Mouse (Mus musculus): ENCODE measurements around the gene Trpm4. TPM values are rescaled to one million over a fixed set of nuclear protein-coding genes. Genes with fewer than 3 reads are reported as not detected.
A peak's percentile ranks its signal among the peaks of the same experiment; 100 is the strongest.
"Not testable (repeated sequence)": the region's sequence is repeated elsewhere in the genome, so short reads cannot be mapped to it uniquely, and the experiment has no call there.

The Trpm4 gene
- polyA plus RNA-seq, 1 experiment from 2014 or later = 8.2 TPM

DNA sequence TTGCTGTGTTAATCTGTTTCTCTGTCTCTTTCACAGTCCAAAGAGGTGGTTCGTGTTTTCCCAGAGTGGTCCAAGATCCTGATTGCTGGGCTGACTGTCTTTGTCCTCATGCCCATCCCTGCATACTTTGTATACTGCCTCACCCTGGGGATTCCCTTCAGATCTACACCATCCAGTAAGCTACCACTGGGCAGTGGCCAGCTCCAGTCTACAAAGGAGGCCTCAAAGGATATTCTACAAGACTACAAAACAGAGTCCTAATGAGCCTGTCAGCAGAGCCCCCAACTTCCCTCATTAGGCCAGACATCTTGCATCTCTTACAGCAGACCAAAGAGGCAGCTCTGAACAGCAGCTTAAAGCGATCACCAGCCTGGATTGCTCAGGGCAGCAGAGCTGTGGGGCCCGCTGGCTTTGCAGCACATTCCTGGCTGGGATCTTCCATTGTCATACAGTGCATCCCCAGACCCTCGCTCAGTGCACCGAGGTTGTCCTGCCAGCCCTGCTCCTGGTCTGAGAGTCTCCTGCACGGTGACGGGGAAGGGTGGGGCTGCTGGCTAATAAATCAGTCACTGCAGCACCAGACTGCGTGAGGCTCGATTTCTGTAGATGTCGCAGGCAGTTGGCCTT, 60.7 kb downstream of the Trpm4 start:
- ATAC-seq (ENCODE audit: low FRiP score, low read depth) = no peak
- peaks cover 14% of the 10 kb centered on the region for H3K27me3 ChIP-seq
- 61% methylated on average over 10 of the region's 10 CpGs for WGBS
- 0 out of 2 replicates have a peak, but pooled peaks cover 8% of the 10 kb centered on the region for H3K4me1 ChIP-seq
- 0 out of 2 replicates have a peak overlapping the region, but pooled peaks have one; percentile 20 for H3K27ac ChIP-seq (replicated peaks)
- no peaks in the 10 kb centered on the region for H3K36me3 ChIP-seq
- no peaks in the 10 kb centered on the region for H3K9me3 ChIP-seq
- no peak overlapping the region for H3K4me2 ChIP-seq (replicated peaks)
- no peak overlapping the region; the same call in 1 of the 2 replicates for H3K9ac ChIP-seq (replicated peaks)
- no peak overlapping the region for H3K4me3 ChIP-seq

DNA sequence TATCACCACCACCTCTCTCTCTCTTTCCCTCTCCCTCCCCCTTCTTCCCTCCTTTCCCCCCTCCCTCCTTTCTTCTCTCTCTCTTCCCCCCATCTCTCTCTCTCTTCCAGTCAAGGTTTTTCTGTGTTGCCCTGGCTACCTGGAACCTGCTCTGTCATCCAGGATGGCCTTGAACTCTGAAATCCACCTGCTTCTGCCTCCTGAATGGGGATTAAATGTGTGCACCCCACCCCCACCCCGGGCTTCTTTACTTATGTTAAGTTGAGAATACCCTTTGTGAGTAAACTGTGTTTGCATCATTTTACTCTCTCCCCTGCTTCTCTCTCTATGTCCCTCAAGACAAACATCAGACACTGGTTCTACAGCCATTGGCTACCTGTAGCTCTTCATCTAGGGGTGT, 68.1 kb downstream of the Trpm4 start:
- no peak overlapping the region for H3K4me3 ChIP-seq
- no peaks in the 10 kb centered on the region for H3K36me3 ChIP-seq
- H3K9me3 ChIP-seq = no peaks in the 10 kb centered on the region
- WGBS = 77% methylated on average over 1 of the region's 1 CpGs
- H3K27me3 ChIP-seq = peaks cover 6% of the 10 kb centered on the region; the same call in 1 of the 2 replicates
- ATAC-seq (ENCODE audit: low FRiP score, low read depth) = no peak
- no peaks in the 10 kb centered on the region for H3K4me1 ChIP-seq
- H3K9ac ChIP-seq (replicated peaks) = no peak overlapping the region
- H3K27ac ChIP-seq (replicated peaks) = no peak overlapping the region
- H3K4me2 ChIP-seq (replicated peaks) = no peak overlapping the region

DNA sequence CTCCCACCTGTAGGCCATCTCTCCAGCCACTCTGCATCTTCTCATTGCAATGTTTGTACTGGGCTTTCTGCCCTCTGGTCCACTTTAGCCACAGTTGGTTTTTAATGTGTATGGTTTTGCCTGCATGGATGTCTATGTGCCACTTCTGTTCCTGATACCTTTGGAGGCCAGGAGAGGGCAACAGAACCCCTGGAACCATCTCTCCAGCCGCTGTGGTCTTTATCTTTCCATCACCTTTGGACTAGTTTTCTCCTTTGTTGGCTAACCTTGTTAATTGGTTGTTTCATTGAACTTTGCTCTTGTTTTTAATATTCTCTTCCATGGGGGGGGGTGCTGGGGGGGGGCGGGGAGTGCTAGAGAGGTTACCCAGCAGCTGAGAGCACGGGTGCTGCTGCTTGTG, 69.2 kb downstream of the Trpm4 start:
- 76% methylated on average over 3 of the region's 3 CpGs for WGBS

DNA sequence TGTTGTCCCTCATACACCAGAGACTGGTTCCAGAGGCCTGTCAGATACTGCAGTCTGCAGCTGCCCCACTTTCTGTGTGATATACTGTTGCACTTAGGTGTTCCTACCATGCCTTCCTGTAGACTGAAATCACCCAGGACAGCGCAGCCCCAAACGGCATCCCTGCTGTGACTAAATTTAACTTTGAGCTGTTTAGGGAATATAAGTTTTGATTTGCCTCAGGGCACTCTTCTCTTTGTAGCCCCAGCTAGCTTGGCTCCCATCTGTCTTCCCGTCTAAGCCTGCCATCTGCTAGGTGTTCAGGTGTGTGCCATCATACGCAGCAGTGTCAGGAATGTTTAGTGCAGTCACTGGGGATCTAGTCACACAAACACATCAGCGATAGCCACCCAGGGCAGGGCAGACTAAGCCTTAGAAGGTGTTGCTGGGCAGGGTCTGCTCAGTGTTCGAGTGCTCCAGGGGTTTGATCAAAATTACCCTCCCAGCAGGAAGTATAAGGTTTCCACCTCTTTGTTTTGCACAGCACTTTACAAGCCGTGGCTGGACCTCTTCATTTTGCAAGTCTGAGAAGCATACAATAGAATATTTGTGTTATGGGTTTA, 70.5 kb downstream of the Trpm4 start:
- no peak overlapping the region for H3K27ac ChIP-seq (replicated peaks)
- H3K36me3 ChIP-seq = no peaks in the 10 kb centered on the region
- WGBS = 77% methylated on average over 7 of the region's 7 CpGs
- no peak overlapping the region for H3K9ac ChIP-seq (replicated peaks)
- H3K4me2 ChIP-seq (replicated peaks) = no peak overlapping the region
- ATAC-seq (ENCODE audit: low FRiP score, low read depth) = no peak
- peaks cover 4% of the 10 kb centered on the region for H3K27me3 ChIP-seq
- H3K9me3 ChIP-seq = no peaks in the 10 kb centered on the region
- H3K4me1 ChIP-seq = no peaks in the 10 kb centered on the region
- no peak overlapping the region for H3K4me3 ChIP-seq

More for the DNA sequence above, 69.2 kb downstream of the Trpm4 start:
- no peak for ATAC-seq (ENCODE audit: low FRiP score, low read depth)
- H3K4me3 ChIP-seq = no peak overlapping the region
- no peaks in the 10 kb centered on the region for H3K9me3 ChIP-seq
- H3K36me3 ChIP-seq = no peaks in the 10 kb centered on the region
- H3K4me2 ChIP-seq (replicated peaks) = no peak overlapping the region
- no peaks in the 10 kb centered on the region for H3K4me1 ChIP-seq
- no peak overlapping the region for H3K9ac ChIP-seq (replicated peaks)
- H3K27me3 ChIP-seq = peaks cover 6% of the 10 kb centered on the region; the same call in 1 of the 2 replicates
- H3K27ac ChIP-seq (replicated peaks) = no peak overlapping the region

DNA sequence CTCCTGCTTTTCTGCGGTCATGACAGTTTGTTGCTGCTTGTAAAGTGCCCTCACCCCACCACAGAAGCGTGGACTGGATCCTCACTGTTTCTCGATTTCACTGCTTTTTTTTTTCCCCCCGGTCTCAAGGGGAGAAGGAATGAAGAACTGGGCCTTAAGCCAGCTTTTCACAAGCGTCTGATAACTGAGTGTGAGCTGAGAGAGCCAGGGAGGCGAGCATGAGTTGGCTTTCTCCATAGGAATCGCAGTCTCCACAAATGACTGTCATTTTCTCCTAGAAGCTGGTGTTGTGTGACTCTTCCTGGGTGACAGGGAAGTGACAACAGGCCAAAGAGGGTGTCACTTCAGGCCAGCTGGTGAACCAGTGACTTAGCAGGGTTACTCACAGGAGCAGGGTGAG, 71.3 kb downstream of the Trpm4 start:
- ATAC-seq (ENCODE audit: low FRiP score, low read depth) = no peak
- Histone ChIP-seq H3K4me3 (no peak overlapping the region), H3K9ac (replicated peaks) (no peak overlapping the region), H3K36me3 (no peaks in the 10 kb centered on the region), H3K4me2 (replicated peaks) (no peak overlapping the region), H3K4me1 (no peaks in the 10 kb centered on the region), H3K9me3 (no peaks in the 10 kb centered on the region), H3K27ac (replicated peaks) (no peak overlapping the region), H3K27me3 (peaks cover 2% of the 10 kb centered on the region; the same call in 1 of the 2 replicates)
- WGBS = 72% methylated on average over 7 of the region's 7 CpGs

DNA sequence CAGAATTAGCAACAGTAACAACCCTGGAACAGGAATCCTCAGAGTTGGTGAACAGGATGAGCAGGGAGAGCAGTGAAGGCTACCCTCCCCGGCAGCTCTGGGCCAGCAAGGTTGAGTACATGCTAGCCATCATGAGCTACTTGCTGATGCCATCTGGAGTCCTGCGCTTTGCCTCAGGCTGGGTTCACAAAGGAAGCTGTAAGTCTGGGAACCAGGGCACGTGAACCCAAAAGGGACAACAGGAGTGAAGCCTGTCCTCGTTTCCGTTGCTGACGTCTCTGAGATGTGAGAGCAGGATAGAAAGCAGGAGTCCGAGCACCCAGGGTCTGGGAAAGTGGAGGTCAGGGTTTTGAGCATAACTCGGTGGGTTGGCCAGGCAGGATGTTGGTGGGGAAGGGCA, 74.3 kb downstream of the Trpm4 start:
- Histone ChIP-seq H3K4me3 (no peak overlapping the region), H3K4me2 (replicated peaks) (no peak overlapping the region), H3K9me3 (no peaks in the 10 kb centered on the region), H3K9ac (replicated peaks) (no peak overlapping the region), H3K27ac (replicated peaks) (no peak overlapping the region), H3K27me3 (peaks cover 2% of the 10 kb centered on the region; the same call in 1 of the 2 replicates), H3K36me3 (no peaks in the 10 kb centered on the region), H3K4me1 (no peaks in the 10 kb centered on the region)
- WGBS = 88% methylated on average over 8 of the region's 8 CpGs
- no peak for ATAC-seq (ENCODE audit: low FRiP score, low read depth)

DNA sequence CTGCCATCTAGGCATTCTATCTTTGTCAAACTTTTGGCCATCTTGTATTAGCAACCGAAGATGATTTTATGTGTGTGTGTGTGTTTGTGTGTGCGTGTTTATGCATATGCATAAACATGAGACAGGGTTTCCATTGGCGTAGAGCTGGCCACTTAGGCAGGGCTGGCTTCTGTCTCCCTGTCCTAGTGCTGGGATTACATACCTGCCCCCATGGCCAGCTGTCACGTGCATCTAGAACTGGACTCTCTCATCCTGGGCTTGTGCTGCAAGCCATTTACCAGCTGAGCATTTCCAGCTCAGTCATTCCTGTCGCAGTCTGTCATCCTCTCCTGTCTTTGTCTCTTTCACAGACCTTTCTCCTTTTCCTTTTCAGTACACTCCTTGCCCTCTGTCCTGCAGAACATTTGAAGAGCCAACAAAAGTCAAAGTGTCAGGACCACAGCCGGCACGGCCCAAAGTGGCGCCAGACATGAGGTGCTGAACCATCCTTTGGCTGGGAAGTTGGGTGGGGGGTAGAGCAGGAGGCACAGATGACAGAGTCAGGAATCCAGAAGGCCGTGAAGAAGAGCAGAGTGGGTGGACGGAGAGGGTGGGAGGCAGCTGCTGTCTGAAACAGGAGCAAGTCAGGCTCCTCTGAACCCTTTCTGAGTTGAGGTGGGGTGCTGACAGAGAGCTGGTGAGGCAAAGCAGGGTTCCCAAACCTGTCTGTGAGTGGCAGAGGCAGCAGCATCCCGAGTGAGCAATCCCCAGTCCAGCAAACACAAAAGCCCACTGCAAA, 76.3 kb downstream of the Trpm4 start:
- no peak for ATAC-seq (ENCODE audit: low FRiP score, low read depth)
- H3K4me1 ChIP-seq = no peaks in the 10 kb centered on the region
- 64% methylated on average over 11 of the region's 11 CpGs for whole genome bisulfite sequencing
- H3K4me2 ChIP-seq (replicated peaks) = no peak overlapping the region
- H3K4me3 ChIP-seq = no peak overlapping the region
- no peak overlapping the region for H3K27ac ChIP-seq (replicated peaks)
- H3K9ac ChIP-seq (replicated peaks) = no peak overlapping the region
- H3K36me3 ChIP-seq = no peaks in the 10 kb centered on the region
- H3K9me3 ChIP-seq = no peaks in the 10 kb centered on the region
- peaks cover 2% of the 10 kb centered on the region; the same call in 1 of the 2 replicates for H3K27me3 ChIP-seq

DNA sequence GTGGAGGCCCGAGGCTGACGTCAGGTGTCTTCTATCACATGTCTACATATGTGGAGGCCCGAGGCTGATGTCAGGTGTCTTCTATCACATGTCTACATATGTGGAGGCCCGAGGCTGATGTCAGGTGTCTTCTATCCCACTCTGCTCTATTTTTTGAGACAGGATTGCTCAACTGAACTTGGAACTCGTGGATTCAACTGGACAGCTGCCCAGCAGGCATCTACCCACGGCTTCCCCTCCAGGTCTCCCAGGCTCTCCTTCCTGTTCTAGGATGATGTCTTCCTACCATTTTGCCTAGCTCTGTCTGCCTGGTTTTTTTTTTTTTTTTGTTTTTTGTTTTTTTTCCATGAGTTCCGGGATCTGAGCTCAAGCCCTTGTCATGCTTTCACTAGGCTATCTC, 77.8 kb downstream of the Trpm4 start:
- H3K9ac ChIP-seq (replicated peaks); H3K4me2 ChIP-seq (replicated peaks); H3K36me3 ChIP-seq; ATAC-seq (ENCODE audit: low FRiP score, low read depth); H3K4me3 ChIP-seq; H3K27ac ChIP-seq (replicated peaks); H3K4me1 ChIP-seq; H3K9me3 ChIP-seq; H3K27me3 ChIP-seq: not testable (repeated sequence)
- WGBS = 84% methylated on average over 5 of the region's 7 CpGs

DNA sequence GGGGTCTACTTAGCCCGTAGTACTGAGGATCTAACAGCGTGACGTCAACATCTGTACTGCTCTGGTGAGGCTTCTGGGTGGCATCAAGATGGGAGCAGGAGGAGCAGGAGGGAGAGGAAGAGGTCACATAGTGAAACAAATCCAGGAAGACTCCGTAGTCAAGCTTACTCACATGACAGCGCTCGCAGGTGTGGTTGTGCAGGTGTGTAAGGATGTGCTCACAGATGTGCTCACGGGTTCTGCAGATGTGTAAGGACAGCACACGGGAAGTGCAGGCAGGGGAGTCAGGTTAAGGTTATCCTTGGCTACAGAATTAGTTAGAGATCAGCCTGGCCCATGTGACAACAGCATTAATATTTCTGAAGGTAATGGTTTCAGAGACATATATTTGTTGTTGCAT, 79.8 kb downstream of the Trpm4 start:
- Histone ChIP-seq H3K9ac (replicated peaks) (no peak overlapping the region), H3K36me3 (no peaks in the 10 kb centered on the region), H3K4me1 (no peaks in the 10 kb centered on the region), H3K27ac (replicated peaks) (no peak overlapping the region), H3K27me3 (no peaks in the 10 kb centered on the region; the same call in 1 of the 2 replicates), H3K9me3 (no peaks in the 10 kb centered on the region), H3K4me3 (no peak overlapping the region), H3K4me2 (replicated peaks) (no peak overlapping the region)
- no peak for ATAC-seq (ENCODE audit: low FRiP score, low read depth)
- WGBS = 94% methylated on average over 8 of the region's 8 CpGs

Other genes with a start within 250 kb of the Trpm4 start
- gene Rcn3, start 241.6 kb downstream of the Trpm4 start, polyA plus RNA-seq (2016; fragmentation: Nextera tagmentation; extraction: Ambion mirVana) = 106 and 151 TPM in 2 replicates
- gene Fcgrt, start 229.9 kb downstream of the Trpm4 start, polyA plus RNA-seq (2016; fragmentation: Nextera tagmentation; extraction: Ambion mirVana) = 17.3 and 25.9 TPM in 2 replicates
- gene Rps11, start 209.3 kb downstream of the Trpm4 start, polyA plus RNA-seq (2016; fragmentation: Nextera tagmentation; extraction: Ambion mirVana) = 1,160 and 1,195 TPM in 2 replicates
- 1,022 and 1,026 TPM in 2 replicates for gene Rpl13a, start 205.0 kb downstream of the Trpm4 start, polyA plus RNA-seq (2016; fragmentation: Nextera tagmentation; extraction: Ambion mirVana)
- 0.25 and 0.45 TPM in 2 replicates for gene Gm45713, start 197.5 kb downstream of the Trpm4 start, polyA plus RNA-seq (2016; fragmentation: Nextera tagmentation; extraction: Ambion mirVana)
- 0.64 and 1.2 TPM in 2 replicates for gene Flt3l, start 197.3 kb downstream of the Trpm4 start, polyA plus RNA-seq (2016; fragmentation: Nextera tagmentation; extraction: Ambion mirVana)
- gene Pih1d1, start 179.5 kb downstream of the Trpm4 start, polyA plus RNA-seq (2016; fragmentation: Nextera tagmentation; extraction: Ambion mirVana) = 92.3 and 103 TPM in 2 replicates
- 38.0 and 39.4 TPM in 2 replicates for gene Aldh16a1, start 179.2 kb downstream of the Trpm4 start, polyA plus RNA-seq (2016; fragmentation: Nextera tagmentation; extraction: Ambion mirVana)
- gene Slc17a7, start 169.8 kb downstream of the Trpm4 start, polyA plus RNA-seq (2016; fragmentation: Nextera tagmentation; extraction: Ambion mirVana) = 0.61 and 1.0 TPM in 2 replicates
- gene Gfy, start 154.2 kb downstream of the Trpm4 start, polyA plus RNA-seq (2016; fragmentation: Nextera tagmentation; extraction: Ambion mirVana) = not detected in 2 replicates
- gene Pth2, start 152.8 kb downstream of the Trpm4 start, polyA plus RNA-seq (2016; fragmentation: Nextera tagmentation; extraction: Ambion mirVana) = 1.3 and 2.4 TPM in 2 replicates
- gene Ccdc155, start 128.9 kb downstream of the Trpm4 start, polyA plus RNA-seq (2016; fragmentation: Nextera tagmentation; extraction: Ambion mirVana) = 0.63 and 0.75 TPM in 2 replicates
- 1.0 and 1.4 TPM in 2 replicates for gene Dkkl1, start 121.6 kb downstream of the Trpm4 start, polyA plus RNA-seq (2016; fragmentation: Nextera tagmentation; extraction: Ambion mirVana)
- gene Tead2, start 118.0 kb downstream of the Trpm4 start, polyA plus RNA-seq (2016; fragmentation: Nextera tagmentation; extraction: Ambion mirVana) = 237 and 248 TPM in 2 replicates
- gene Cd37, start 94.7 kb downstream of the Trpm4 start, polyA plus RNA-seq (2016; fragmentation: Nextera tagmentation; extraction: Ambion mirVana) = 1.3 and 1.7 TPM in 2 replicates
- 0.14 TPM in 1 of 2 replicates, not detected in the other for gene Slc6a16, start 92.7 kb downstream of the Trpm4 start, polyA plus RNA-seq (2016; fragmentation: Nextera tagmentation; extraction: Ambion mirVana)
- not detected in 2 replicates for gene Slc6a21, start 56.3 kb downstream of the Trpm4 start, polyA plus RNA-seq (2016; fragmentation: Nextera tagmentation; extraction: Ambion mirVana)
- 0.24 TPM in 1 of 2 replicates, not detected in the other for gene Hrc, start 1.5 kb upstream of the Trpm4 start, polyA plus RNA-seq (2016; fragmentation: Nextera tagmentation; extraction: Ambion mirVana)
- 15.0 and 15.4 TPM in 2 replicates for gene Ppfia3, start 33.2 kb upstream of the Trpm4 start, polyA plus RNA-seq (2016; fragmentation: Nextera tagmentation; extraction: Ambion mirVana)
- 2.6 and 2.9 TPM in 2 replicates for gene Lin7b, start 36.8 kb upstream of the Trpm4 start, polyA plus RNA-seq (2016; fragmentation: Nextera tagmentation; extraction: Ambion mirVana)
- 294 and 300 TPM in 2 replicates for gene Snrnp70, start 62.0 kb upstream of the Trpm4 start, polyA plus RNA-seq (2016; fragmentation: Nextera tagmentation; extraction: Ambion mirVana)
- not detected in 2 replicates for gene Kcna7, start 71.9 kb upstream of the Trpm4 start, polyA plus RNA-seq (2016; fragmentation: Nextera tagmentation; extraction: Ambion mirVana)
- 0.22 and 0.43 TPM in 2 replicates for gene Ntf5, start 79.9 kb upstream of the Trpm4 start, polyA plus RNA-seq (2016; fragmentation: Nextera tagmentation; extraction: Ambion mirVana)
- not detected in 2 replicates for gene Lhb, start 87.0 kb upstream of the Trpm4 start, polyA plus RNA-seq (2016; fragmentation: Nextera tagmentation; extraction: Ambion mirVana)
- gene Gys1, start 101.1 kb upstream of the Trpm4 start, polyA plus RNA-seq (2016; fragmentation: Nextera tagmentation; extraction: Ambion mirVana) = 29.7 and 32.4 TPM in 2 replicates
- 140 and 153 TPM in 2 replicates for gene Ruvbl2, start 104.3 kb upstream of the Trpm4 start, polyA plus RNA-seq (2016; fragmentation: Nextera tagmentation; extraction: Ambion mirVana)
- 5,715 and 6,077 TPM in 2 replicates for gene Ftl1, start 126.1 kb upstream of the Trpm4 start, polyA plus RNA-seq (2016; fragmentation: Nextera tagmentation; extraction: Ambion mirVana)
- 241 and 250 TPM in 2 replicates for gene Bax, start 133.1 kb upstream of the Trpm4 start, polyA plus RNA-seq (2016; fragmentation: Nextera tagmentation; extraction: Ambion mirVana)
- 0.22 TPM in 2 replicates for gene Tulp2, start 148.1 kb upstream of the Trpm4 start, polyA plus RNA-seq (2016; fragmentation: Nextera tagmentation; extraction: Ambion mirVana)
- gene Gm45808, start 153.0 kb upstream of the Trpm4 start, polyA plus RNA-seq (2016; fragmentation: Nextera tagmentation; extraction: Ambion mirVana) = not detected in 2 replicates
- gene Dhdh, start 155.0 kb upstream of the Trpm4 start, polyA plus RNA-seq (2016; fragmentation: Nextera tagmentation; extraction: Ambion mirVana) = 3.2 and 3.6 TPM in 2 replicates
- 102 and 106 TPM in 2 replicates for gene Nucb1, start 176.6 kb upstream of the Trpm4 start, polyA plus RNA-seq (2016; fragmentation: Nextera tagmentation; extraction: Ambion mirVana)
- gene Ppp1r15a, start 192.5 kb upstream of the Trpm4 start, polyA plus RNA-seq (2016; fragmentation: Nextera tagmentation; extraction: Ambion mirVana) = 15.4 and 18.5 TPM in 2 replicates
- gene Plekha4, start 192.6 kb upstream of the Trpm4 start, polyA plus RNA-seq (2016; fragmentation: Nextera tagmentation; extraction: Ambion mirVana) = 0.70 and 0.96 TPM in 2 replicates
- 0.78 TPM in 1 of 2 replicates, not detected in the other for gene Hsd17b14, start 221.1 kb upstream of the Trpm4 start, polyA plus RNA-seq (2016; fragmentation: Nextera tagmentation; extraction: Ambion mirVana)
- gene Bcat2, start 236.4 kb upstream of the Trpm4 start, polyA plus RNA-seq (2016; fragmentation: Nextera tagmentation; extraction: Ambion mirVana) = 23.2 and 23.8 TPM in 2 replicates

Measured in midbrain, embryonic 12.5 days (tissue).